Mouse (Mus musculus) kidney, adult 2 months (tissue): Measurements from ENCODE around the gene Igf1r. TPM values are rescaled to one million over a fixed set of nuclear protein-coding genes. Genes with fewer than 3 reads are reported as not detected.
A peak's percentile ranks its signal among the peaks of the same experiment; 100 is the strongest.
"Not testable (repeated sequence)": the region's sequence is repeated elsewhere in the genome, so short reads cannot be mapped to it uniquely, and the experiment has no call there.

Experiments used
- DNase-seq: peaks from one replicate; pipeline ENCODE4 v3.0.0; 2021
- H3K27ac ChIP-seq: fragments of 200-500 bp; 2 replicates; pipeline ENCODE4 v1.5.1; 2012; ENCODE audit warnings: low read depth, low read length, control low read depth, inconsistent platforms; ENCODE audit not compliant: insufficient read depth
- H3K27me3 ChIP-seq: fragments of 200-500 bp; replicated peaks from 2 replicates; pipeline ENCODE4 v1.6.1; 2012; ENCODE audit warnings: mild to moderate bottlenecking, moderate library complexity, low read length, inconsistent platforms; ENCODE audit not compliant: control insufficient read depth, insufficient read depth
- H3K36me3 ChIP-seq: fragments of 200-500 bp; 2 replicates; pipeline ENCODE4 v1.6.1; 2012; ENCODE audit warnings: mild to moderate bottlenecking, moderate library complexity, low read length, inconsistent platforms; ENCODE audit not compliant: control insufficient read depth, insufficient read depth
- H3K4me1 ChIP-seq: fragments of 200-500 bp; 2 replicates; pipeline ENCODE4 v1.6.1; 2011; ENCODE audit warnings: low read length; ENCODE audit not compliant: control insufficient read depth, insufficient read depth
- H3K4me3 ChIP-seq: fragments of 200-500 bp; 2 replicates; pipeline ENCODE4 v1.5.1; 2011; ENCODE audit warnings: mild to moderate bottlenecking, low read depth, low read length, control low read depth; ENCODE audit not compliant: insufficient read depth
- CTCF ChIP-seq: fragments of 200-500 bp; conservative IDR thresholded peaks from 2 replicates; pipeline ENCODE4 v1.5.1; 2011; ENCODE audit warnings: low read depth, mild to moderate bottlenecking, control low read depth, low read length, moderate library complexity, mixed read lengths; ENCODE audit not compliant: insufficient read depth, insufficient read length
- POLR2A ChIP-seq: fragments of 200-500 bp; IDR thresholded peaks from one replicate; pipeline ENCODE4 v1.6.1; 2011; ENCODE audit warnings: low read depth, low read length, control low read depth
- WGBS: fragments of 180-500 bp; shearing (Covaris S2); methylation state at CpG from one replicate; pipeline ENCODE4 v1.1.7; 2018; 5-methylcytosine and 5-hydroxymethylcytosine counted together
- polyA plus RNA-seq: library from polyadenylated mRNA; depleted of rRNA; stranded (reverse); fragments of >200 nt; gene quantifications from 2 replicates; pipeline ENCODE4 v1.2.3, GENCODE M21; 2012

The Igf1r gene
- polyA plus RNA-seq, 1 experiment, result 29.2 TPM

DNA sequence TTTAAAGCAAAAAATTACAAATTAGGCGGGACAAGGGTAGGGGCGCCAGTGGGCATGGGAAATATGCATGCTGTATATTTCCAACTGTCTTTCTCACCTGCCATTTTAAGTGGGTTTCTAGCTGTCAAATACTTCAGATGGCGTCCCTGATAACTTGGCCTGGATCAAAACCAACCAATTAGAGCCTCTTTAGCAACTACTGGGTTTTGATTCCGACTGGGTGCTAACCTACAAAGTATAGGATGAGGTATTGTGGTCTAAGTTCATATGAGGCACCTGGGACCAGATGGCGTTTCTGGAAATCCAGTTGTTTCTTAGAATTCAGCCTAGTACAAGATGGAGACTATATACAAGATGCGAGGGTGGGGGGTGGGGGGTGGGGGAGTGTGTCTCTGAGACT, 319.2 kb downstream of the Igf1r start:
- H3K36me3 ChIP-seq, result no peaks in the 10 kb centered on the region
- H3K27ac ChIP-seq, result no peak overlapping the region
- DNase-seq, result no peak
- H3K27me3 ChIP-seq, result no peaks in the 10 kb centered on the region
- H3K4me3 ChIP-seq, result no peak overlapping the region
- WGBS, result 95% methylated on average over 6 of the region's 6 CpGs
- TF ChIP-seq CTCF, result no peak
- TF ChIP-seq POLR2A, result no peak
- peaks cover 3% of the 10 kb centered on the region; the same call in 1 of the 2 replicates for H3K4me1 ChIP-seq

- H3K4me1 ChIP-seq, result peaks cover 6% of the 10 kb centered on the region; the same call in 1 of the 2 replicates
- H3K27ac ChIP-seq, result peak overlapping the region; percentile 73
- no peaks in the 10 kb centered on the region for H3K27me3 ChIP-seq
- H3K4me3 ChIP-seq, result no peak overlapping the region
- WGBS, result 72% methylated on average over 10 of the region's 10 CpGs
- DNase-seq, result peak; percentile 91
- H3K36me3 ChIP-seq, result no peaks in the 10 kb centered on the region
- TF ChIP-seq POLR2A, result no peak
- TF ChIP-seq CTCF, result no peak
Observed at GRCm38 (mm10) chr7:68272607-68273006, 320.0 kb downstream of the Igf1r start.

GRCm38 (mm10) chr7:68273515-68273914, 320.9 kb downstream of the Igf1r start, which contains the start of gene Fam169b:
TSS of gene Fam169b (plus strand) at chr7:68273839.
- H3K36me3 ChIP-seq, result no peaks in the 10 kb centered on the region
- peak; percentile 22 for DNase-seq
- no peak within 1 kb of the TSS for H3K4me3 ChIP-seq
- H3K27ac ChIP-seq, result peak within 1 kb of the TSS; percentile 73
- TF ChIP-seq POLR2A (no peak), CTCF (no peak)
- peaks cover 10% of the 10 kb centered on the region; the same call in 1 of the 2 replicates for H3K4me1 ChIP-seq
- H3K27me3 ChIP-seq, result no peaks in the 10 kb centered on the region

GRCm38 (mm10) chr7:68274218-68274617, 321.6 kb downstream of the Igf1r start:
- H3K4me1 ChIP-seq, result peaks cover 10% of the 10 kb centered on the region; the same call in 1 of the 2 replicates
- H3K27ac ChIP-seq, result no peak overlapping the region
- no peaks in the 10 kb centered on the region for H3K36me3 ChIP-seq
- WGBS, result 88% methylated on average over 2 of the region's 2 CpGs
- no peak for DNase-seq
- no peak overlapping the region for H3K4me3 ChIP-seq
- TF ChIP-seq CTCF (no peak), POLR2A (no peak)
- H3K27me3 ChIP-seq, result no peaks in the 10 kb centered on the region

- Histone ChIP-seq H3K27ac (no peak overlapping the region), H3K4me1 (peaks cover 10% of the 10 kb centered on the region; the same call in 1 of the 2 replicates), H3K27me3 (no peaks in the 10 kb centered on the region), H3K4me3 (no peak overlapping the region), H3K36me3 (no peaks in the 10 kb centered on the region)
- TF ChIP-seq POLR2A (no peak), CTCF (no peak)
- whole genome bisulfite sequencing, result 62% methylated on average over 9 of the region's 9 CpGs
- DNase-seq, result no peak
Observed at GRCm38 (mm10) chr7:68274951-68275350, 322.3 kb downstream of the Igf1r start.

- Histone ChIP-seq H3K4me1 (peaks cover 10% of the 10 kb centered on the region; the same call in 1 of the 2 replicates), H3K4me3 (peak overlapping the region; percentile 85), H3K27ac (peak overlapping the region; percentile 53)
- not testable (repeated sequence) for H3K36me3 ChIP-seq, DNase-seq, H3K27me3 ChIP-seq
- WGBS, result 72% methylated on average over 9 of the region's 9 CpGs
Observed at GRCm38 (mm10) chr7:68275445-68275837, 322.8 kb downstream of the Igf1r start.

DNA sequence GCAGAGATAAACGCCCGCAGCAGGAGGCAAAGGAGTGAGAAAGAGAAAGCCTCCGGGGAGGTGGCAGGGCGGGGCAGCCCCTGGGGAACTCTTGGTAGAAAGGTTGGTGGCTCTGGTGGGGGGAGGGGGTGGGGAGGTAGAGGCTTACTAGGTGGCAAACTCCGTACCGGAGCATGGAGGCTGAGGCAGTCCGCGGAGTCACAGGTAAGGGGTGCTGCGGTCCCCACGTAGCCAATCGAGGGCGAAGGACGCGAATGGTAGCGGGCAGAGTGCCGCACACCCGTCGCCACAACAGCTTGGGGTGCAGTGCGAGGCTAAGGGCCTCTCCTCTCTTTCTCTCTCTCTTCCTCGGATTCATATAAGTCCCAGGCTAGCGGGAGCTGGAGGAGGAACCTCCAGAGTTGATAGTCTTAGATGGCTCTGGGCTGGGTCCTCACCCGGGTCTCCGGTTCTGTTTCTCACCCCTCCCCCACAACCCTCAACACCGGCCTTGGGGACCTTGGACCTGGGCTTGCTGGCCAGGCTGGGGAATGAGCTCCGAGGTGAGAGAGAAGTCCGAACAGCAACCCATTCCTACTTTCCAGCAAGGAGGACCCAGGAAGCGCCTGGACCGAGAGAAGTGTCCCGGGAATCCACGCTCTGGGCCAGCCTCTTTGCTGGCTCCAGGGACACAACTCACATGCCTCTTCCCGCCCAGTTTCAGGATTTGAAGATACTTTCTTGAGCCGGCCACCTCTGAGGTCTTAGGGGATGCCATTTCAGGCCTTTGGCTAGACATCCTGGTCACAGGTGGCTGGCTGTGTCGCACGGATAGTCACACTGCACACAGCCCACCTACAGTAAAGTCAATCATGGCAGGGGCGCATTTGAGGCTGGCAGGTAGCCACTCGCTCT, 323.5 kb downstream of the Igf1r start:
- Histone ChIP-seq H3K27me3 (no peaks in the 10 kb centered on the region), H3K27ac (peak overlapping the region; percentile 95), H3K4me3 (peak overlapping the region; percentile 85), H3K36me3 (no peaks in the 10 kb centered on the region), H3K4me1 (peaks cover 12% of the 10 kb centered on the region; the same call in 1 of the 2 replicates)
- 18% methylated on average over 36 of the region's 36 CpGs for WGBS
- DNase-seq, result peak; percentile 77
- TF ChIP-seq POLR2A, result no peak
- TF ChIP-seq CTCF, result no peak
